Mouse (Mus musculus) G1E-ER4 (cell line): ENCODE data around the gene Cadm4. TPM values are rescaled to one million over a fixed set of nuclear protein-coding genes. Genes with fewer than 3 reads are reported as not detected.

Experiments used
- GATA1 ChIP-seq: IDR thresholded peaks from one replicate; pipeline ENCODE4 v1.8.0; 2012; ENCODE audit warnings: low read length, inconsistent platforms
- polyA plus RNA-seq: library from polyadenylated mRNA; stranded (reverse); fragments of >175 nt; gene quantifications from 2 replicates; pipeline ENCODE4 v1.2.3, GENCODE M21; 2012

The Cadm4 gene
- polyA plus RNA-seq, 1 experiment, result 0.05 TPM

- TF ChIP-seq GATA1, result no peak
These were observed 22.0 kb upstream of the Cadm4 start for GRCm38 (mm10) chr7:24459843-24460242.

GRCm38 (mm10) chr7:24461376-24462051 is 20.3 kb upstream of the Cadm4 start:
- TF ChIP-seq GATA1, result no peak

GRCm38 (mm10) chr7:24462388-24463319 is 19.2 kb upstream of the Cadm4 start, which contains the start of gene Plaur:
TSS of gene Plaur (plus strand) at chr7:24462484.
- TF ChIP-seq GATA1, result no peak

- TF ChIP-seq GATA1, result no peak
These were observed 15.0 kb upstream of the Cadm4 start for GRCm38 (mm10) chr7:24466835-24467234.

GRCm38 (mm10) chr7:24467886-24468285 is 13.9 kb upstream of the Cadm4 start:
- TF ChIP-seq GATA1, result no peak

- TF ChIP-seq GATA1, result no peak
These were observed 12.7 kb upstream of the Cadm4 start for GRCm38 (mm10) chr7:24469126-24469525.

GRCm38 (mm10) chr7:24470356-24470755 is 11.5 kb upstream of the Cadm4 start:
- no peak for TF ChIP-seq GATA1

GRCm38 (mm10) chr7:24472442-24472841 is 9.4 kb upstream of the Cadm4 start:
- no peak for TF ChIP-seq GATA1

GRCm38 (mm10) chr7:24472937-24473336 is 8.9 kb upstream of the Cadm4 start:
- no peak for TF ChIP-seq GATA1

GRCm38 (mm10) chr7:24473913-24474529 is 7.8 kb upstream of the Cadm4 start:
- no peak for TF ChIP-seq GATA1

- TF ChIP-seq GATA1, result no peak
These were observed 6.9 kb upstream of the Cadm4 start for GRCm38 (mm10) chr7:24474811-24475506.

GRCm38 (mm10) chr7:24476338-24476737 is 5.5 kb upstream of the Cadm4 start:
- TF ChIP-seq GATA1, result no peak

GRCm38 (mm10) chr7:24476856-24477255 is 5.0 kb upstream of the Cadm4 start:
- no peak for TF ChIP-seq GATA1

GRCm38 (mm10) chr7:24478911-24479310 is 2.9 kb upstream of the Cadm4 start:
- TF ChIP-seq GATA1, result no peak

- TF ChIP-seq GATA1, result no peak
These were observed 2.1 kb upstream of the Cadm4 start for GRCm38 (mm10) chr7:24479685-24480084.
